Mouse (Mus musculus): ENCODE data around the gene Foxa1. TPM values are rescaled to one million over a fixed set of nuclear protein-coding genes. Genes with fewer than 3 reads are reported as not detected.

Foxa1 gene
- polyA plus RNA-seq, 1 experiment from 2014 or later, result 4.0 TPM

- Histone ChIP-seq H3K4me2 (replicated peaks; ENCODE audit: low read depth) (peak overlapping the region; percentile 84), H3K9ac (ENCODE audit: low read depth, low read length) (peak overlapping the region; percentile 52), H3K36me3 (ENCODE audit: control insufficient read depth, insufficient read depth) (no peaks in the 10 kb centered on the region; the same call in 1 of the 2 replicates), H3K27me3 (replicated peaks; ENCODE audit: control insufficient read depth, insufficient read depth, low read length) (peaks cover 37% of the 10 kb centered on the region), H3K9me3 (ENCODE audit: control insufficient read depth) (no peaks in the 10 kb centered on the region), H3K27ac (ENCODE audit: low read depth, low read length) (peak overlapping the region; percentile 57), H3K4me3 (ENCODE audit: low read depth, low read length) (peak overlapping the region; percentile 70), H3K4me1 (replicated peaks; ENCODE audit: control insufficient read depth, insufficient read depth, low read length) (no peaks in the 10 kb centered on the region)
- no peak for ATAC-seq
- peak; percentile 70 for TF ChIP-seq CTCF (IDR thresholded peaks at IDR 0.05; ENCODE audit: low read depth)
- WGBS, result 1% methylated on average over 39 of the region's 46 CpGs
Observed at GRCm38 (mm10) chr12:57541931-57542745, 4.6 kb downstream of the Foxa1 start.

GRCm38 (mm10) chr12:57541118-57541517 lies 5.6 kb downstream of the Foxa1 start:
- Histone ChIP-seq H3K4me3 (ENCODE audit: low read depth, low read length) (peak overlapping the region; percentile 70), H3K9ac (ENCODE audit: low read depth, low read length) (no peak overlapping the region)

GRCm38 (mm10) chr12:57539551-57539985 lies 7.1 kb downstream of the Foxa1 start:
- Histone ChIP-seq H3K4me3 (ENCODE audit: low read depth, low read length) (peak overlapping the region; percentile 55), H3K4me2 (replicated peaks; ENCODE audit: low read depth) (peak overlapping the region; percentile 74), H3K9me3 (ENCODE audit: control insufficient read depth) (no peaks in the 10 kb centered on the region), H3K36me3 (ENCODE audit: control insufficient read depth, insufficient read depth) (no peaks in the 10 kb centered on the region; the same call in 1 of the 2 replicates), H3K27me3 (replicated peaks; ENCODE audit: control insufficient read depth, insufficient read depth, low read length) (peaks cover 43% of the 10 kb centered on the region), H3K4me1 (replicated peaks; ENCODE audit: control insufficient read depth, insufficient read depth, low read length) (no peaks in the 10 kb centered on the region), H3K9ac (ENCODE audit: low read depth, low read length) (peak overlapping the region; percentile 71), H3K27ac (ENCODE audit: low read depth, low read length) (peak overlapping the region; percentile 90)
- under 1% methylated on average over 10 of the region's 10 CpGs for WGBS
- no peak for ATAC-seq
- no peak for TF ChIP-seq CTCF (IDR thresholded peaks at IDR 0.05; ENCODE audit: low read depth)

More at GRCm38 (mm10) chr12:57541118-57541517, 5.6 kb downstream of the Foxa1 start:
- Histone ChIP-seq H3K27me3 (replicated peaks; ENCODE audit: control insufficient read depth, insufficient read depth, low read length) (peaks cover 38% of the 10 kb centered on the region), H3K4me1 (replicated peaks; ENCODE audit: control insufficient read depth, insufficient read depth, low read length) (no peaks in the 10 kb centered on the region), H3K36me3 (ENCODE audit: control insufficient read depth, insufficient read depth) (no peaks in the 10 kb centered on the region; the same call in 1 of the 2 replicates), H3K9me3 (ENCODE audit: control insufficient read depth) (no peaks in the 10 kb centered on the region), H3K4me2 (replicated peaks; ENCODE audit: low read depth) (peak overlapping the region; percentile 84), H3K27ac (ENCODE audit: low read depth, low read length) (no peak overlapping the region)
- TF ChIP-seq CTCF (IDR thresholded peaks at IDR 0.05; ENCODE audit: low read depth), result no peak
- WGBS, result 6% methylated on average over 6 of the region's 6 CpGs
- ATAC-seq, result no peak

DNA sequence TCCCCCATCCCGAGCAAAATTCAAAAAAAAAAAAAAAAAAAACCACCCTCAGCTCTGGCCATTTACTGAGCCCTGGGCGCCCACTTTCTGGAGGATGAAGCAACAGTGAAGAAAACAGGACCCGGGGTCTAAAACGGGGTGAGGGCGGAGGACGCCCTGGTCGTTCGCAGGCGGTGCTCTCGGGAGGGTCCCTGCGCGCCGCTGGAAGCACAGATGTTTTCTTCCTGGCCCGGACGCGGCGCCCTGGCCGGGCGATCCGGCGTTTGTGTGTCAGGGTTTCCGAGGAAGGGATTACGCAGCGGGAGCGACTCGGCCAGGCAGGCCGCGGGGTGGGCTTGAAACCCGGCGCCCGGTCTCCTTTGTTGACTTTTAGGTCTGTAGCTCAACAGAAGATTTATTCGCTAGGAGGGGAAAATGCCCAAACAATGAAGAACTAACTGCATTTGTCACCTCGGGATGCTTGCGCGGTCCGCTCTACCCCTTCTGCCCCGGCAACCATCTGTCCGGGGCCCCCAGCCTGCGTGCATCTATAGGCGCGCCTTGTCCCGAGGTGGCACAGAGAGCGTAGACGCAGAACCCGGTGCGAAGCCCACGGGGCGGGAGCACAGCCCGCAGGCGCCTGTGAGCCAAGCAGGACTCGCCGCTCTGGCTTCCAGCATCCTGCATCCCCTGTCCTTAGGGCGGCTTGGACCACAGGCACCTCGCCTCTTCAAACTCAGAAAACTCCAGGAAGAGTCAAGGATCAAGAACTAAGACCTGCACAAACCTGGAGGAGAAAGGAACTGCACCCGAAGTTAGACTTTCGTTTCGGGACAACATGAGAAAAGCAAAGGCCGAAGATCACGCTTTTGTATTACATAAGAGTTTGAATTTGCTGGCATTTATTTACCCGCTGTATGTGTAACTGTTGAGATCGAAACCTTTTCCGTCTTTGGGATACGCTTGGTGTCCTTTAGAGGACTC lies 7.8 kb downstream of the Foxa1 start:
- H3K4me2 ChIP-seq (replicated peaks; ENCODE audit: low read depth), result peak overlapping the region; percentile 74
- H3K9me3 ChIP-seq (ENCODE audit: control insufficient read depth), result no peaks in the 10 kb centered on the region
- peak overlapping the region; percentile 55 for H3K4me3 ChIP-seq (ENCODE audit: low read depth, low read length)
- ATAC-seq, result peak; percentile 34
- 0 out of 2 replicates have a peak, but pooled peaks have one; percentile 19 for TF ChIP-seq CTCF (IDR thresholded peaks at IDR 0.05; ENCODE audit: low read depth)
- H3K27me3 ChIP-seq (replicated peaks; ENCODE audit: control insufficient read depth, insufficient read depth, low read length), result peaks cover 47% of the 10 kb centered on the region
- H3K4me1 ChIP-seq (replicated peaks; ENCODE audit: control insufficient read depth, insufficient read depth, low read length), result no peaks in the 10 kb centered on the region
- H3K36me3 ChIP-seq (ENCODE audit: control insufficient read depth, insufficient read depth), result no peaks in the 10 kb centered on the region; the same call in 1 of the 2 replicates
- peak overlapping the region; percentile 90 for H3K27ac ChIP-seq (ENCODE audit: low read depth, low read length)
- 1% methylated on average over 63 of the region's 63 CpGs for WGBS
- H3K9ac ChIP-seq (ENCODE audit: low read depth, low read length), result peak overlapping the region; percentile 71

DNA sequence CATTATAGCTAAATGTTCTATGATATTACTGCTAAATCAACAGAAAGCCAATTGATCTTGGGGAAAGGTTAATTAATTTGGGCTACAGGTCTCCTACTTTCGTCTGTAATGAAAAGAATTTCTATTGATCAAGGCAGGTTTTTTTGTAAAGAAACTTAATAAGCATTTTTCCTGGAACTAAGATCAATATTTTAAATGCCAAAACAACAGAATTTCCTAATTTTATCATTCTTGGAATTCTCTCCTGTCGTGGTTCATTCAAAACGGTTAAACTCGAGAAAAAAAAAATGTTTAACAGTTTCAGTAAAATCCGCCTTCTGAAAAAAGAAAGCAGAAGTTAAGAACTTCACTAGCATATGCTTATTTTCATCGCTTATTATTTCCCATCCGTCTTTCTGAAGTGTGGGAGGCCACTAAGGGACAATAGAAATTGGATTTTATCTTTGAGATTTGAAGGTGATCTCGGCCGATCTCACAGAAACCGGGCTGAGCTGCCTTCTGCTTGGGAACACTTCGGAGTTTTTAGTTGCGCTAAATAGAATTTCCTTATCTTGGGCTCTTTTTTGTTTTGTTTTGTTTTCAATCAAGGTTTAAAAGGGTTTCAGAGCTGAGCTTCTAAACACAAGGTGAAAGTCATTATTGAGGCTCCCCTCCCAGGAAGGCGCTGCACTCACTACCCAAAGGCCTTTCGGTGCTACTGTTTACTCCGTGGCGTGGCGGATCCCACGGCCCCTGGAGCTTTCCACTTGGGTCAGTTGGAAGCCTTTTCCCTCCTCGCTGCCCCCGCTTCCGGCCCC lies 8.7 kb downstream of the Foxa1 start:
- TF ChIP-seq CTCF (IDR thresholded peaks at IDR 0.05; ENCODE audit: low read depth), result no peak
- H3K27me3 ChIP-seq (replicated peaks; ENCODE audit: control insufficient read depth, insufficient read depth, low read length), result peaks cover 49% of the 10 kb centered on the region

More for the DNA sequence above, 8.7 kb downstream of the Foxa1 start:
- Histone ChIP-seq H3K9me3 (ENCODE audit: control insufficient read depth) (no peaks in the 10 kb centered on the region), H3K4me3 (ENCODE audit: low read depth, low read length) (peak overlapping the region; percentile 55), H3K9ac (ENCODE audit: low read depth, low read length) (peak overlapping the region; percentile 71), H3K36me3 (ENCODE audit: control insufficient read depth, insufficient read depth) (no peaks in the 10 kb centered on the region; the same call in 1 of the 2 replicates), H3K4me1 (replicated peaks; ENCODE audit: control insufficient read depth, insufficient read depth, low read length) (no peaks in the 10 kb centered on the region), H3K4me2 (replicated peaks; ENCODE audit: low read depth) (peak overlapping the region; percentile 74), H3K27ac (ENCODE audit: low read depth, low read length) (peak overlapping the region; percentile 90)
- WGBS, result 4% methylated on average over 21 of the region's 21 CpGs
- no peak for ATAC-seq

Data from intestine, postnatal 0 days (tissue).